Mouse (Mus musculus) forebrain, embryonic 16.5 days (tissue): Measurements from ENCODE around the gene Tgfbi. TPM values are rescaled to one million over a fixed set of nuclear protein-coding genes. Genes with fewer than 3 reads are reported as not detected.

Source experiments
- ATAC-seq: fragments of 200-750 bp; cut with Nextera tagmentation; 2 replicates; pipeline ENCODE4 v1.8.0; 2017; ENCODE audit warnings: mild to moderate bottlenecking, moderate library complexity
- H3K27ac ChIP-seq: fragments of 300-500 bp; sonication (generic); 2 replicates; pipeline ENCODE4 v1.5.1; 2014; ENCODE audit warnings: low read length, control low read depth
- H3K27me3 ChIP-seq: fragments of 300-500 bp; sonication (generic); replicated peaks from 2 replicates; pipeline ENCODE4 v1.6.1; 2014; ENCODE audit warnings: low read length; ENCODE audit not compliant: control insufficient read depth, insufficient read depth
- H3K36me3 ChIP-seq: fragments of 300-500 bp; sonication (generic); 2 replicates; pipeline ENCODE4 v1.6.1; 2014; ENCODE audit not compliant: control insufficient read depth, insufficient read depth
- H3K4me1 ChIP-seq: fragments of 300-500 bp; sonication (generic); replicated peaks from 2 replicates; pipeline ENCODE4 v1.6.1; 2014; ENCODE audit warnings: low read length; ENCODE audit not compliant: control insufficient read depth, insufficient read depth
- H3K4me2 ChIP-seq: fragments of 300-500 bp; sonication (generic); 2 replicates; pipeline ENCODE4 v1.6.1; 2014; ENCODE audit warnings: mild to moderate bottlenecking, low read length, control low read depth
- H3K4me3 ChIP-seq: fragments of 300-500 bp; sonication (generic); replicated peaks from 2 replicates; pipeline ENCODE4 v1.5.1; 2014; ENCODE audit warnings: mild to moderate bottlenecking, low read length, control low read depth
- H3K9ac ChIP-seq: fragments of 300-500 bp; sonication (generic); replicated peaks from 2 replicates; pipeline ENCODE4 v1.6.1; 2014; ENCODE audit warnings: low read depth, low read length, control low read depth
- H3K9me3 ChIP-seq: fragments of 300-500 bp; sonication (generic); 2 replicates; pipeline ENCODE4 v1.6.1; 2016; ENCODE audit warnings: low read length; ENCODE audit not compliant: control insufficient read depth
- WGBS: fragments of 180-500 bp; shearing (Covaris S2); extraction: QIAGEN DNeasy Blood & Tissue Kit; methylation state at CpG from one replicate; pipeline ENCODE4 v1.1.7; 2014; 5-methylcytosine and 5-hydroxymethylcytosine counted together
- polyA plus RNA-seq: library from polyadenylated mRNA; unstranded; fragments of >200 nt; fragmentation: Nextera tagmentation; extraction: Ambion mirVana; gene quantifications from 2 replicates; pipeline ENCODE4 v1.2.1, GENCODE M21; 2015

Gene Tgfbi
- polyA plus RNA-seq, 1 experiment from 2014 or later, result 3.8 TPM

GRCm38 (mm10) chr13:56593961-56594391 lies 15.3 kb upstream of the Tgfbi start:
- H3K9me3 ChIP-seq, result no peaks in the 10 kb centered on the region
- no peak overlapping the region for H3K4me3 ChIP-seq
- peaks cover 15% of the 10 kb centered on the region for H3K4me1 ChIP-seq
- no peaks in the 10 kb centered on the region for H3K27me3 ChIP-seq
- H3K9ac ChIP-seq, result no peak overlapping the region
- no peaks in the 10 kb centered on the region for H3K36me3 ChIP-seq
- H3K4me2 ChIP-seq, result no peak overlapping the region
- no peak for ATAC-seq
- H3K27ac ChIP-seq, result no peak overlapping the region
- WGBS, result 69% methylated on average over 7 of the region's 7 CpGs

DNA sequence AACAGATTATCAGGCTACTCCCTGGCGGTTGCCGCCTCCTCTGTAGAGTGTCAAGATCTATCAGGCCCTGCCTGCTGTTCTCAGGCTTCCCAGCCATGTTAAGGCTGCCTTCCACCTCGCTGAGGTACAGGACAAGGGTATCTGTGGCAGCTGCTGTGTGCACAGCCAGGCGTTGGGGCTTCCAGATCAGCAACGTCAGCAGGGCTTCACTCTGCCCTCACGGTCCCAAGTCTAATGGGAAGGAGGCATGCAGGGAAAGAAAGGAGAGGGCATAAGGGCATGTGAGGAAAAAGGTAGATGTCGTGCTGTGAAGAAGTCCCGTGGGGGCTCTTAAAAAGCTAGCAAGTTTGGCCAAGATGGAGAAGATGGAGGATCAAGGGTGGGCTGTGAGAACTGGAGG lies 14.1 kb upstream of the Tgfbi start:
- Histone ChIP-seq H3K4me3 (no peak overlapping the region), H3K27ac (no peak overlapping the region), H3K4me2 (no peak overlapping the region), H3K27me3 (no peaks in the 10 kb centered on the region), H3K9ac (no peak overlapping the region), H3K4me1 (peaks cover 15% of the 10 kb centered on the region), H3K36me3 (no peaks in the 10 kb centered on the region), H3K9me3 (no peaks in the 10 kb centered on the region)
- ATAC-seq, result no peak
- WGBS, result 74% methylated on average over 8 of the region's 8 CpGs

GRCm38 (mm10) chr13:56597296-56597695 lies 12.0 kb upstream of the Tgfbi start:
- H3K27ac ChIP-seq, result no peak overlapping the region
- no peaks in the 10 kb centered on the region for H3K36me3 ChIP-seq
- no peaks in the 10 kb centered on the region for H3K27me3 ChIP-seq
- no peaks in the 10 kb centered on the region for H3K9me3 ChIP-seq
- H3K9ac ChIP-seq, result no peak overlapping the region
- ATAC-seq, result peak; percentile 73
- no peak overlapping the region for H3K4me3 ChIP-seq
- no peak overlapping the region for H3K4me2 ChIP-seq
- peaks cover 15% of the 10 kb centered on the region for H3K4me1 ChIP-seq
- WGBS, result 33% methylated on average over 4 of the region's 4 CpGs

DNA sequence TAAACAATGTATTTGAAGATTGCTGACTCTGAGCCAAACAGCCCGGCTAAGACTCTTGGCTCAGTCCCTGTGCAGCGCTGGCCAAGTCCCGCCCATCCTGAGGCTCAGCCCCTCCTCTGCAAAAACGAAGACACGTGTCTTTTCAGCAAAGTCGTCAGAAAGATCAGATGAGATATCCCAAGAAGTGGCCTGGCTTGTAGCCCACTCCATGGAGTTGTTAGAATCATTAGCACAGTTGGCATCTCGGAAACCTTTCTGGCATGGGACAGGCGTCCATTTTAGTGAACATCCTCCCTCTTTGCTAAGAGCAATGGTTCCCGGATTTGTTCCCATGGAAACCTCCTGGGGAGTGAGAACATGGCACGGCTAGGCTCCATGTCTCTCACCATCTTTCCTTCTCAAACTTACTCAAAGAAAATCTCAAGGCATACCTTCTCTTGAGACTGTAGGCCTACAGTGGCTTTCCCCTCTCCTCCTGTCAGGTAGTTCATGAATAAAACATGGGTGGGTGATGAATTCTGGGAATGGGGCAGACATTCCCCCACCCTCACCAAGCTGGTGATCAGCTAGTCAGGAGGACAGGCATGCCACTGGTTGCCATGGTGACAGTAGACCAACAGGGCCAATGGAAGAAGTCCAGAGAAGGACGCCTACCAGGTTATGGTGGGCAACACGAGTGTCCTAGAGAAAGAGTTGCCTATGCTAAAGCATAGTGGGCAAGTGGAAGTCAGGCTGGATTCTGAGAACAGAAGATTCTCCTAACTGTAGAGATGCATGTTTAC lies 11.3 kb upstream of the Tgfbi start:
- WGBS, result 21% methylated on average over 12 of the region's 12 CpGs
- peak; percentile 84 for ATAC-seq
- no peaks in the 10 kb centered on the region for H3K9me3 ChIP-seq
- H3K9ac ChIP-seq, result no peak overlapping the region
- no peak overlapping the region for H3K27ac ChIP-seq
- no peak overlapping the region for H3K4me3 ChIP-seq
- no peaks in the 10 kb centered on the region for H3K36me3 ChIP-seq
- no peaks in the 10 kb centered on the region for H3K27me3 ChIP-seq
- H3K4me1 ChIP-seq, result peaks cover 15% of the 10 kb centered on the region
- H3K4me2 ChIP-seq, result peak overlapping the region; percentile 40

GRCm38 (mm10) chr13:56599511-56599910 lies 9.8 kb upstream of the Tgfbi start:
- no peak overlapping the region for H3K4me2 ChIP-seq

GRCm38 (mm10) chr13:56600216-56600890 lies 9.0 kb upstream of the Tgfbi start:
- H3K27ac ChIP-seq, result no peak overlapping the region
- H3K4me2 ChIP-seq, result no peak overlapping the region
- H3K4me3 ChIP-seq, result no peak overlapping the region
- H3K4me1 ChIP-seq, result peaks cover 13% of the 10 kb centered on the region
- no peaks in the 10 kb centered on the region for H3K36me3 ChIP-seq
- 66% methylated on average over 10 of the region's 10 CpGs for WGBS
- ATAC-seq, result no peak
- no peaks in the 10 kb centered on the region for H3K9me3 ChIP-seq
- no peaks in the 10 kb centered on the region for H3K27me3 ChIP-seq
- no peak overlapping the region for H3K9ac ChIP-seq

More at GRCm38 (mm10) chr13:56599511-56599910, 9.8 kb upstream of the Tgfbi start:
- H3K9me3 ChIP-seq, result no peaks in the 10 kb centered on the region
- peaks cover 13% of the 10 kb centered on the region for H3K4me1 ChIP-seq
- no peak overlapping the region for H3K4me3 ChIP-seq
- H3K27me3 ChIP-seq, result no peaks in the 10 kb centered on the region
- no peak overlapping the region for H3K27ac ChIP-seq
- no peaks in the 10 kb centered on the region for H3K36me3 ChIP-seq
- H3K9ac ChIP-seq, result no peak overlapping the region
- 96% methylated on average over 2 of the region's 2 CpGs for WGBS
- no peak for ATAC-seq

- peaks cover 13% of the 10 kb centered on the region for H3K4me1 ChIP-seq
- H3K9me3 ChIP-seq, result no peaks in the 10 kb centered on the region
- no peaks in the 10 kb centered on the region for H3K36me3 ChIP-seq
- no peak overlapping the region for H3K27ac ChIP-seq
- H3K4me3 ChIP-seq, result no peak overlapping the region
- ATAC-seq, result no peak
- no peak overlapping the region for H3K4me2 ChIP-seq
- no peak overlapping the region for H3K9ac ChIP-seq
- whole genome bisulfite sequencing, result 48% methylated on average over 11 of the region's 11 CpGs
- no peaks in the 10 kb centered on the region for H3K27me3 ChIP-seq
Measured at GRCm38 (mm10) chr13:56601199-56601598, 8.1 kb upstream of the Tgfbi start.

- no peak overlapping the region for H3K4me2 ChIP-seq
- no peaks in the 10 kb centered on the region for H3K36me3 ChIP-seq
- H3K27me3 ChIP-seq, result peaks cover 10% of the 10 kb centered on the region; the same call in 1 of the 2 replicates
- no peak overlapping the region for H3K9ac ChIP-seq
- no peaks in the 10 kb centered on the region for H3K9me3 ChIP-seq
- H3K4me3 ChIP-seq, result no peak overlapping the region
- no peak overlapping the region for H3K27ac ChIP-seq
- 89% methylated on average over 9 of the region's 9 CpGs for WGBS
- ATAC-seq, result no peak
- peaks cover 11% of the 10 kb centered on the region for H3K4me1 ChIP-seq
Measured at GRCm38 (mm10) chr13:56605503-56605902, 3.8 kb upstream of the Tgfbi start.

DNA sequence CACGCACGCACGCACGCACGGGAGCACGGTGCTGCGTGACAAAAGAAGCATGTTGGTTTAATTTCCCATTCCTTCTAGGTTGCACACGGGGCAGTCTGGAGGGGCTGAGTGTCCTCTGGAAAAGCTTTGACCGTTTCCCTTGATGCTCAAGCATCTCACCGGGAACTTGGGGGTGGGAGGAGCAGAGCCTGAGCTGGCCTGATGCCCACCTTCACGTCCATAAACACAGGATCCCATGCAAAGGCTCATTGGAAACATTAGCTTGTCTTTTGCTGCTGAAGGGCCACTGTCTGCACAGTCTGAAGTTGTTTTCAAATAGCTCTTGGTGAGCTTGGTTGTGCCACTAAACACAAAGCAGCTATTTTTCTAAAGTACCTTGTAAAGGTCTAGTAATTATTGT lies 2.6 kb upstream of the Tgfbi start:
- Histone ChIP-seq H3K4me3 (no peak overlapping the region), H3K9ac (no peak overlapping the region), H3K4me1 (peaks cover 11% of the 10 kb centered on the region), H3K36me3 (no peaks in the 10 kb centered on the region), H3K4me2 (no peak overlapping the region), H3K27me3 (peaks cover 14% of the 10 kb centered on the region), H3K9me3 (no peaks in the 10 kb centered on the region), H3K27ac (no peak overlapping the region)
- WGBS, result 66% methylated on average over 11 of the region's 11 CpGs
- no peak for ATAC-seq
